Mouse (Mus musculus): ENCODE measurements around the gene Gucd1. TPM values are rescaled to one million over a fixed set of nuclear protein-coding genes. Genes with fewer than 3 reads are reported as not detected.
"Not testable (repeated sequence)": the region's sequence is repeated elsewhere in the genome, so short reads cannot be mapped to it uniquely, and the experiment has no call there.

Gene Gucd1
- polyA plus RNA-seq, 1 experiment from 2014 or later = 24.0 TPM

DNA sequence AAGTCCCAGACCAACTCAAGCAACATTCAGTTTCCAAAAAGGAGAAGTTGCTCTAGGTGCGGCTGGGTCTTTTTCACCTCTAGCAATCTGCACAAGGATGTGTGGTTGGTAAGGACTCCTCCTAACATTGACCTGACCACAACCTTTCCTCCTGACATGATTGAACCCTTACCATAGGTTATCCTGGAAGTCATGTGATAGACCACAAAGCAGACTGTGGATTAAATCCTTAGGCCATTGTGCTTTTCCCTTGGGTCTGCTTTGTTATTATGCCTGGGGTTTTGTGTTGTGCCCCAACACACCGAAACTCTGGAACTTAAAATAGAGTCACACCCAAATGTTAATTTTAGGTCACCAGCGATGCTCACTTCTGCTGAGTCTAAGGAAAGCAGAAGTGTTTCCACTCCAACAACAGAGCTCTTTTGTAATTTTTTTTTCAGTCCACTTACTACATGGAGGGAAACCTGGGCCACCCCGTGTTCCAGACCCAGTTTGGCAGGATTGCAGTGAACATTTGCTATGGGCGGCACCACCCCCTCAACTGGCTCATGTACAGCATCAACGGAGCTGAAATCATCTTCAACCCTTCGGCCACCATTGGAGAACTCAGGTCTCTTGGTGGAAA is 88.1 kb downstream of the Gucd1 start:
- no peak for DNase-seq (ENCODE audit: low spot score)
- Histone ChIP-seq H3K27ac (no peak overlapping the region), H3K4me1 (no peaks in the 10 kb centered on the region), H3K9me3 (no peaks in the 10 kb centered on the region), H3K27me3 (ENCODE audit: insufficient read depth, poor library complexity, severe bottlenecking) (no peaks in the 10 kb centered on the region), H3K4me3 (no peak overlapping the region), H3K36me3 (0 out of 2 replicates have a peak, but pooled peaks cover 4% of the 10 kb centered on the region)
- 82% methylated on average over 7 of the region's 7 CpGs for WGBS

DNA sequence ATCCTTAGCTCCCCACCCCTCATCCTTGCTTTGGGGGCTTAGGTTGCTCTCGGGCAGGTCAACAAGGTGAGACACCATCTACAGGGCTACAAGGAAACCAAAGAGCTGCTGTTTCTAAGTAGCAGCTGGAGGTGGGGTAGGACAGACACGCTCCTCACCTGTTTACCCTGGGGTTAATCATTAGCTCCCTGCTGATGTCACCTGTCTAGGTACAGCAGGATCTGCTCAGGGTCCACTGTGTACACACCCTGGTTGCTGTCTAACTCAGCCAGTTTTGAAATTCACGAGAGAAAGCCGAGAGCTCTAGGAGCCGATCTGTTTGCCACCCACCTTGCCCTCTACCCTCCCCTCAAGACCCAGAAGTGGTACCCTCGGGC is 88.8 kb downstream of the Gucd1 start:
- Histone ChIP-seq H3K9me3 (no peaks in the 10 kb centered on the region), H3K27me3 (ENCODE audit: insufficient read depth, poor library complexity, severe bottlenecking) (no peaks in the 10 kb centered on the region), H3K4me3 (no peak overlapping the region), H3K27ac (no peak overlapping the region), H3K36me3 (0 out of 2 replicates have a peak, but pooled peaks cover 4% of the 10 kb centered on the region), H3K4me1 (peaks cover 4% of the 10 kb centered on the region; the same call in 1 of the 2 replicates)
- WGBS = 82% methylated on average over 6 of the region's 6 CpGs
- no peak for DNase-seq (ENCODE audit: low spot score)

DNA sequence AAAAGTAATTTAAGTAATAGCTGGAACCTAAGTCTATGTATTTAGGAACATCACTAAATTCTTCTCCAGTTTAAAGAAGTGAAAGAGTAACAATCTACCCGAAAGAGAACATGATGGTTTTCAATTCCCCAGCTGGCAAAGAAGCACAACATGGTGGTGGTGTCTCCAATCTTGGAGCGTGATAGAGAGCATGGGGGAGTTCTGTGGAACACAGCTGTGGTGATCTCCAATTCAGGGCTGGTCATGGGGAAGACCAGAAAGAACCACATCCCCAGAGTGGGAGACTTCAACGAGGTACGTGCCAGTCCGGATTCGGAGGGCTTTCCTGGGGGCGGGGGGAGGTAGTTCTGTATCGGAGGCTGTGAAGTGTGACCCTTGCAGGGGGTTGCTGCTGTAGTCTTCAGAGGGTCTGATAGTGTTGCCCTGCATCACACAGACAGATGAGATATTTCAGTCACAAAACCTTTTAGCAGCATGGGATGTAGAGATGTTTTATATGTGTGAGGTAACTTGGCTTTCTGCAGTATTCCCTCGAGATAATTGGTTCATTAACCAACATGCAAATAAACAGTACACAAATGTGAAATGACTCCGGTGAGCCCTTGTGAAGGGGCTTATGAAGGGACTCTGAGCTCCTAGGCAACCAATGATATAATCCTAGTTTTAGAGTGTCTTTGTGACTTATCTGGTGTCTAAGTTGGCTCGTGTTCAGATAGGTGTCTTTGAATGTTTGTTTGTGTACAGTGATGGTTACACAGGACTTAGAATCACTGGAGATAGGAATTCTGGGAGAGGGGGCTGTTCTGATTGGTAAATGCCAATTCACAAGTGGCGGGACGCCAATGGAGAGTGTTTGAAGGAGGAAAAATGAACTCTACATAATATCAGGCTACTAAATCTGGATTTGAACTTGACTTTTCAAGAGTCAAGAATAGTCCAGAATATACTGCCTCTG is 89.4 kb downstream of the Gucd1 start:
- H3K27ac ChIP-seq = no peak overlapping the region
- no peaks in the 10 kb centered on the region for H3K27me3 ChIP-seq (ENCODE audit: insufficient read depth, poor library complexity, severe bottlenecking)
- no peak for DNase-seq (ENCODE audit: low spot score)
- no peak overlapping the region for H3K4me3 ChIP-seq
- peaks cover 4% of the 10 kb centered on the region; the same call in 1 of the 2 replicates for H3K4me1 ChIP-seq
- 80% methylated on average over 13 of the region's 13 CpGs for WGBS
- 0 out of 2 replicates have a peak, but pooled peaks cover 4% of the 10 kb centered on the region for H3K36me3 ChIP-seq
- no peaks in the 10 kb centered on the region for H3K9me3 ChIP-seq

DNA sequence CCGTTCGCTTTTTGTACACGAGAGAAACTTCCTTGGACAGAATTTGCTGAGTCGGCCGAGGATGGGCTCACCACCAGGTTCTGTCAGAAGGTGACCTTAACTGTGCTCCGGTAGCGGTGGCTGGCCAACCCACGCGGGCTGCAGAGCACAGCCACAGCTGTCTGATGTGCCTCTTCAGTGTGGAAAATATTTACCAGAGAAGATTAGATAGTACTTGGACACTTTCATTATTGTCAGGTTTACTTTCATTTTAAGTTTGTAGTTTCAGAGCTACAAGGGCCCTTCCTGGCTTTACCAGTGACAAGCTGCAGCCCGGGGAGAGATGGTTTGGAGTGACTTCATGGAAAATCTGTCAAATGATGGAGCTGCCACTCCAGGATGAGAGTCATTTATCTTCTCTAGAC is 93.3 kb downstream of the Gucd1 start:
- H3K27me3 ChIP-seq (ENCODE audit: insufficient read depth, poor library complexity, severe bottlenecking) = no peaks in the 10 kb centered on the region
- H3K4me1 ChIP-seq = peaks cover 4% of the 10 kb centered on the region; the same call in 1 of the 2 replicates
- DNase-seq (ENCODE audit: low spot score) = no peak
- no peaks in the 10 kb centered on the region for H3K9me3 ChIP-seq
- H3K4me3 ChIP-seq = no peak overlapping the region
- no peaks in the 10 kb centered on the region for H3K36me3 ChIP-seq
- H3K27ac ChIP-seq = peak overlapping the region; percentile 36; the same call in 1 of the 2 replicates
- 60% methylated on average over 10 of the region's 10 CpGs for WGBS

DNA sequence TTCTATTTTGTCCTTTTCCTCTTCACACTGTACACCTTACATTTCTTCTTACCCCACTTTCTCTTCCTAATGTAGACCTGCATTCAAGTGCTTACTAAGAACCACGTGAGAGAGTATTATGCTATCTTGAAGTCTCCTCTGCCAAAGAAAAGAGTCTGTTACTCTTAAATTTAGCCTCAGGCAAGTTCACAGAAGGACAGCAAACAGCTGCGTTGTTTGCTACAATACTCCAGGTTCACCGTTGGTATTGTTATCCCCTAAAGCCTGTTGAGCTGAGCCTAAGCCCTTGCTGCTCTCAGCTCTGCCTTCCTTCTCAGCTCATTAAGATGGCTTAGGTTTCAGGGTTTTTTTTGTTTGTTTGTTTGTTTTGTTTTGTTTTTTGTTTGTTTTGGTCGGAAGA is 99.0 kb downstream of the Gucd1 start:
- Histone ChIP-seq H3K27me3 (ENCODE audit: insufficient read depth, poor library complexity, severe bottlenecking) (no peaks in the 10 kb centered on the region), H3K4me1 (peaks cover 6% of the 10 kb centered on the region; the same call in 1 of the 2 replicates), H3K27ac (no peak overlapping the region), H3K36me3 (no peaks in the 10 kb centered on the region), H3K9me3 (no peaks in the 10 kb centered on the region), H3K4me3 (no peak overlapping the region)
- 59% methylated on average over 4 of the region's 4 CpGs for WGBS
- no peak for DNase-seq (ENCODE audit: low spot score)

DNA sequence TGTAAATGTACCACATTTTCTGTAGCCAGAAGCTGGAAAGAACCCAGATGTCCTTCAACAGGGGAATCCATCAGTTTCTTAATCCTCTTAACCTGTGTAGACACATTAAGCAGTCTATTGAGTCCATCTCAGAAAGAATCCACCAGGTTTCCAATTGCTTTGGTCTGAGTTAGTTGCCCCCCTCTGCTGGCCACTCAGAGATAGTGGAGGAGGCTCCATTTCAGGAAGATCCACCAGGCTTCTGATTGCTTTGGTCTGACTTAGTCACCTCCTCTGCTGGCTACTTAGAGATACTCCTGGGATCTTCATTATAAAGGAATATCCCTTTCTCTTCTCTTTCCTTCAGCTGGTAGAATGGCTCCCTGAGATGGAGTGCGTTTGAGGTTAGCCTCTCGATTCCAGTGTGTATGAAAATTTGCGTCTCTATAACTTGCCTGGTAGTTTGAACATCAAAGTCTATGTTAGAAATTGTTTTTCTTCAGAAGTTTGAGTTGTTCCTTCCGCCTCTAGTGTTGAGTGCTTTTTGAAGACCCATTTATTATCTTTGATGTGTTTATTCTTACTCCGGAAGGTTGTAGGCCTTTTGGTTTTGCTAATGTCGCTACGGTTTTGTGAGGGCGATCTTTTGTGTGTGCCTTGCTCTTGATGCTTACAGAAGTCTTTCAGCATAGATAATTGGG is 100.3 kb downstream of the Gucd1 start:
- Histone ChIP-seq H3K36me3 (no peaks in the 10 kb centered on the region), H3K27ac (no peak overlapping the region), H3K27me3 (ENCODE audit: insufficient read depth, poor library complexity, severe bottlenecking) (no peaks in the 10 kb centered on the region), H3K4me1 (peaks cover 9% of the 10 kb centered on the region; the same call in 1 of the 2 replicates), H3K9me3 (no peaks in the 10 kb centered on the region), H3K4me3 (no peak overlapping the region)
- DNase-seq (ENCODE audit: low spot score) = no peak
- WGBS = 93% methylated on average over 8 of the region's 8 CpGs

DNA sequence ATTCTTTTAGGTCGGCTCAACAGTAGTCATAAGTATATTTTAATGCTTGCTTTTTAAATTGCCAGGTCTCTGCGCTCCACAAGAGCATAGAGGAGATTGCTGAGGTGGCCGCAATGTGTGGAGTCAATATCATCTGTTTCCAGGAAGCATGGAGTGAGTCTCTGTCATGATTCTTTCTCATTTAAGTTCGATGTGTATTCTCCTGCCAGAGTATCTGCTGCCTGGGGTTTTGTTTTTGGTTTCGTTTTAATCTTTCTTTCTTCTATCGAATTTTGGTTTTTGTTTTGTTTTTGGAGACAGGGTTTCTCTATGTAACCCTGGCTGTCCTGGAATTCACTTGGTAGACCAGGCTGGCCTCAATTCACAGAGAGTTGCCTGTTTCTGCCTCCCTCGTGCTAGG is 102.8 kb downstream of the Gucd1 start:
- no peaks in the 10 kb centered on the region for H3K36me3 ChIP-seq
- no peaks in the 10 kb centered on the region for H3K9me3 ChIP-seq
- no peaks in the 10 kb centered on the region for H3K27me3 ChIP-seq (ENCODE audit: insufficient read depth, poor library complexity, severe bottlenecking)
- H3K4me1 ChIP-seq = peaks cover 21% of the 10 kb centered on the region; the same call in 1 of the 2 replicates
- no peak for DNase-seq (ENCODE audit: low spot score)
- no peak overlapping the region for H3K27ac ChIP-seq
- no peak overlapping the region for H3K4me3 ChIP-seq
- WGBS = 85% methylated on average over 7 of the region's 7 CpGs

DNA sequence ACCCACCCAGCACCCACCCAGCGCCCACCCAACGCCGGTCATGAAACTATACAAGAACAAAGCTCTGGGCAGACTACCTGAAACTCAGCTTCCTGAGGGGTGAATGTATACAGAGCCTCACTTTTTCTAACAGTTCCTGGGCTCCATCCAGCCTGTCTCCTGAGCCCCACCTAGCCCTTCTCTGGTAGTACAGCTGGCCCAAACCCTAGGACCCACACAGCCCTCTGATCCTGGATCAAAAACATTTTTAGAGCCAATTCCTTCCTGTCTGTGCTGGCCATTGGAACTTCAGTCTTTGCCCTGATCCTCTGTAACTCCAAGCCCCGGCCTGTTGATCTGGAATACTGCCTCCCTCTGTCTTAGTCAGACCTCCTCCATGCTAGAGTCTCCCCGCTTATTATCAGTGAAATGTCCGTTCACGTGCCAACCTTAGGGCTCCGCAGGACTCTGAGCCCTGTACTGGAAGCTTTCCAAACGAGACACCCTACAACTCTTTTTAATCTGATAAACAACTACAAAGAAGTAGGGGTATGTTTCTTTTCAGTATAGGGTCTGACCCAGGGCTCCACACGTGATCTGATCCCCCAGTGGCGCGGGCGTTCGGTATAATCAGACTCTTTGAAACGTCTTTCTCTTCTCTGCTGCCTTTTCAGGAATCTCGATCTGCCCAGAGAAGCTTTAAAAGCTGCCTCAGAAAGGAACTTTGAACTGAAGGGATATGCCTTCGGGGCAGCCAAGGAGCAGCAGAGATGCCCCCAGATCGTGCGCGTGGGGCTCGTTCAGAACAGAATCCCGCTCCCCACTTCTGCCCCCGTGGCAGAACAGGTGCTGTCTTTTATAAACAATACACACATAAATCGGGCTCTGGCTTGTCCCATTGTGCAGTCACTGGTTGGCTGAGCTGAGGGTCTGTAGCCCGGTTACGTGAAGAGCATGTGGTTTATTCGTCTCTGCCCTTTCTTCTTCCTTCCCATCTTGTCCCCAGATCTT is 105.4 kb downstream of the Gucd1 start:
- H3K27ac ChIP-seq = no peak overlapping the region; the same call in 1 of the 2 replicates
- no peak overlapping the region for H3K4me3 ChIP-seq
- no peaks in the 10 kb centered on the region for H3K36me3 ChIP-seq
- no peak for DNase-seq (ENCODE audit: low spot score)
- 74% methylated on average over 27 of the region's 27 CpGs for WGBS
- no peaks in the 10 kb centered on the region for H3K9me3 ChIP-seq
- peaks cover 21% of the 10 kb centered on the region; the same call in 1 of the 2 replicates for H3K4me1 ChIP-seq
- H3K27me3 ChIP-seq (ENCODE audit: insufficient read depth, poor library complexity, severe bottlenecking) = no peaks in the 10 kb centered on the region

DNA sequence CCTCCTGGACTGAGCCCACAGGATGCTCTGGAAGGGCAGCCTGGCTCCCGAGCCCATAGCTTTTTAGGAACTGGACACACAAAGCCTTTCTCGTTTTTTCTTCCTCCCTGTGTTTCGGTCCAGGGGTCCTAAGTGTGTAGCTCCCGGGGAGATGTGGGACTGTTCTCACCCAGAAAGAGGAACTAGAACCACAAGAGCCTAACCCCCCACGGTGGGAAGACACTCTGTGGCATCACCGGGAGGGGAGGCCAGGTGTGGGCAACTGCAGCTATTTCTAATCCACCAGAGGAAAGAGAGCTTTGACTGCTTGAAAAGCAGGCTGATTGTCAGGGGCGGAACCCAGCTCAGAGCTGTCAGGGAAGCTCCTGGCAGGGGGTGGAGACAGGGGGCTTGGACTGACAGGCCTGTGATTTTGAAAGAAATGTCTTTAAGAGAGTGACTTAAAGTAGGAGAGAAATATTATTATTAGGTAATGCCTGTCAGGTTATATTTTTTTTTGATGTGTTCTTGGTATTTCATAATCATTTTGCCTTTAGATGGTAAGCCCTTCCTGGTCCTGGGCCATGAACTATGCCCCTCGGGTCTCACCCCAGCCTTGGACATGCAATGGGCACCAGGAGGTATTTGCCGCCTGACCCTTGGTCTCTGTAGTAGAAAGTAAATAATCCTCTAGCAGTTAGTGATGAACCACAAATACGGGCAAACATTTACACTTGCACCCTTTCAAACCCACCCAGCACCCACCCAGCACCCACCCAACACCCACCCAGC is 106.2 kb downstream of the Gucd1 start:
- H3K4me1 ChIP-seq = peaks cover 24% of the 10 kb centered on the region; the same call in 1 of the 2 replicates
- not testable (repeated sequence) for H3K9me3 ChIP-seq; H3K27me3 ChIP-seq (ENCODE audit: insufficient read depth, poor library complexity, severe bottlenecking); DNase-seq (ENCODE audit: low spot score); H3K4me3 ChIP-seq; H3K36me3 ChIP-seq; H3K27ac ChIP-seq
- 34% methylated on average over 9 of the region's 10 CpGs for WGBS

DNA sequence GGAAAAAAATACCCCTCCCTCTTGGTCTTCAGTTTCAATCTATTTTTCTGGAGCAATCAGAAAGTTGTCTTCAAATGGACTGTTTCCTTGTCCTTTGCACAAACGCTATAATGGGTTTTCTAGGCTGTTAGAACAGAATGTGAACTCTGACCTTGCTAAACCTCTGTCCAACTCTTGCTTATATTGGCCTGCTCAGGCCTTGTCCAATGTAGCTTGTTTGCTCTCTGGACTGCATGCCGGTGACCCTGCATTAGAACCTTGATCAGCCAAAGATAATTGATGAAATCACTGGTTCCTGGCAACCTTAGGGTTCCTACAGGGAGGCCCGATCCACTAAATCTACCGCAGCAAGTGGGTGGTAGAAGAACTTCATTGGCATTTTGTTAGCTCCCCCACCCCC is 110.0 kb downstream of the Gucd1 start:
- 78% methylated on average over 4 of the region's 4 CpGs for WGBS
- Histone ChIP-seq H3K36me3 (no peaks in the 10 kb centered on the region), H3K4me3 (no peak overlapping the region), H3K9me3 (no peaks in the 10 kb centered on the region), H3K27me3 (ENCODE audit: insufficient read depth, poor library complexity, severe bottlenecking) (no peaks in the 10 kb centered on the region), H3K27ac (no peak overlapping the region), H3K4me1 (peaks cover 27% of the 10 kb centered on the region)
- no peak for DNase-seq (ENCODE audit: low spot score)

DNA sequence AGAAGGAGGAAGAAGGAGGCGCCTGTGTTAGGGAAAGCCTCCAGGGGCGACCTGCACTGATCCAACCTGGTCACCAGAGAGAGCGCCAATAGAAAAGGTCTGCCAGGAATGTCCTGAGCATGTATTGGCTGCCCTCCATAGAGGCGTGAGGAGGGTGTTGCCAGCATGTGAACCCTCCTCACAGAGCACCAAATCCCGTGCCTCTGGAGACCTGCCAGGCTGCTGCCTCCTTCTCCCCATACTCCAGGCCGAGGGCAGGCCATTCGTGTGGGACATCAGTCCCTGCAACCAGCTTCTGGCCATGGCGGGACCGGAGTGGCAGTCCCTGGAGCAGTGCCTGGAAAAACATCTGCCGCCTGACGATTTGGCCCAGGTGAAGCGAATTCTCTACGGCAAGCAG is 111.0 kb downstream of the Gucd1 start:
- Histone ChIP-seq H3K9me3 (no peaks in the 10 kb centered on the region), H3K27ac (no peak overlapping the region), H3K4me3 (no peak overlapping the region), H3K4me1 (peaks cover 18% of the 10 kb centered on the region), H3K27me3 (ENCODE audit: insufficient read depth, poor library complexity, severe bottlenecking) (no peaks in the 10 kb centered on the region), H3K36me3 (no peaks in the 10 kb centered on the region)
- 36% methylated on average over 13 of the region's 13 CpGs for WGBS
- DNase-seq (ENCODE audit: low spot score) = no peak
